Mouse (Mus musculus) spleen, adult 2 months (tissue): ENCODE results near the gene Hnrnpl. TPM values are rescaled to one million over a fixed set of nuclear protein-coding genes. Genes with fewer than 3 reads are reported as not detected.

Experiments
- DNase-seq, 2 experiments: peaks; one replicate each; pipeline versions ENCODE4 v3.0.0 to v3.0.0-alpha.2; 2012 to 2021; ENCODE audit warnings: low spot score in 2 of 2, low read depth in 1 of 2
- H3K27ac ChIP-seq: fragments of 200-500 bp; 2 replicates; pipeline ENCODE4 v1.5.1; 2012; ENCODE audit warnings: low read length, inconsistent platforms; ENCODE audit not compliant: insufficient read depth
- H3K27me3 ChIP-seq: fragments of 200-500 bp; 2 replicates; pipeline ENCODE4 v1.6.1; 2012; ENCODE audit warnings: mild to moderate bottlenecking, moderate library complexity, low read length, inconsistent platforms; ENCODE audit not compliant: control insufficient read depth, insufficient read depth
- H3K36me3 ChIP-seq: fragments of 200-500 bp; 2 replicates; pipeline ENCODE4 v1.6.1; 2012; ENCODE audit warnings: mild to moderate bottlenecking, low read length, inconsistent platforms; ENCODE audit not compliant: control insufficient read depth, insufficient read depth
- H3K4me1 ChIP-seq: fragments of 200-500 bp; 2 replicates; pipeline ENCODE4 v1.6.1; 2011; ENCODE audit warnings: inconsistent platforms; ENCODE audit not compliant: control insufficient read depth, insufficient read depth, insufficient read length
- H3K4me3 ChIP-seq: fragments of 200-500 bp; 2 replicates; pipeline ENCODE4 v1.5.1; 2011; ENCODE audit warnings: mild to moderate bottlenecking, inconsistent platforms; ENCODE audit not compliant: insufficient read depth, insufficient read length; ENCODE audit errors: extremely low read depth
- CTCF ChIP-seq: fragments of 200-500 bp; IDR thresholded peaks from 2 replicates; pipeline ENCODE4 v1.5.1; 2011; ENCODE audit warnings: mild to moderate bottlenecking, inconsistent platforms; ENCODE audit not compliant: insufficient read depth, insufficient read length, insufficient replicate concordance; ENCODE audit errors: extremely low read depth
- POLR2A ChIP-seq: fragments of 200-500 bp; IDR thresholded peaks from 2 replicates; pipeline ENCODE4 v1.6.1; 2011; ENCODE audit warnings: low read depth, low read length, inconsistent platforms
- WGBS: fragments of 180-500 bp; shearing (Covaris S2); methylation state at CpG from one replicate; pipeline ENCODE4 v1.1.7; 2018; 5-methylcytosine and 5-hydroxymethylcytosine counted together
- polyA plus RNA-seq: library from polyadenylated mRNA; depleted of rRNA; stranded (reverse); fragments of >200 nt; gene quantifications from 2 replicates; pipeline ENCODE4 v1.2.3, GENCODE M21; 2012

Hnrnpl gene
- polyA plus RNA-seq, 1 experiment, result 209 TPM

GRCm38 (mm10) chr7:28778825-28779224, 29.5 kb upstream of the Hnrnpl start:
- TF ChIP-seq POLR2A, result no peak
- no peak for TF ChIP-seq CTCF
- 90% methylated on average over 9 of the region's 9 CpGs for WGBS
- Histone ChIP-seq H3K4me1 (peaks cover 17% of the 10 kb centered on the region; the same call in 1 of the 2 replicates), H3K27me3 (no peaks in the 10 kb centered on the region), H3K36me3 (peaks cover 8% of the 10 kb centered on the region), H3K27ac (no peak overlapping the region), H3K4me3 (no peak overlapping the region)
- no peak for DNase-seq

GRCm38 (mm10) chr7:28780067-28780658, 28.2 kb upstream of the Hnrnpl start:
- 28% methylated on average over 6 of the region's 6 CpGs for WGBS
- TF ChIP-seq CTCF (peak; percentile 80), POLR2A (no peak)
- H3K27ac ChIP-seq, result peak overlapping the region; percentile 70
- peak; percentile 75 to 89 for DNase-seq
- H3K4me1 ChIP-seq, result peaks cover 21% of the 10 kb centered on the region; the same call in 1 of the 2 replicates
- H3K36me3 ChIP-seq, result peaks cover 6% of the 10 kb centered on the region
- H3K27me3 ChIP-seq, result no peaks in the 10 kb centered on the region
- H3K4me3 ChIP-seq, result peak overlapping the region; percentile 27; the same call in 1 of the 2 replicates

GRCm38 (mm10) chr7:28780857-28781256, 27.5 kb upstream of the Hnrnpl start:
- H3K36me3 ChIP-seq, result peaks cover 1% of the 10 kb centered on the region
- 5% methylated on average over 7 of the region's 7 CpGs for WGBS
- no peaks in the 10 kb centered on the region for H3K27me3 ChIP-seq
- H3K4me3 ChIP-seq, result peak overlapping the region; percentile 39
- peak in 1 of 2 experiments; percentile 53 for DNase-seq
- H3K27ac ChIP-seq, result peak overlapping the region; percentile 70
- TF ChIP-seq POLR2A (peak; percentile 9; the same call in 1 of the 2 replicates), CTCF (no peak)
- H3K4me1 ChIP-seq, result peaks cover 27% of the 10 kb centered on the region; the same call in 1 of the 2 replicates

- Histone ChIP-seq H3K36me3 (peaks cover 1% of the 10 kb centered on the region; the same call in 1 of the 2 replicates), H3K4me1 (peaks cover 27% of the 10 kb centered on the region; the same call in 1 of the 2 replicates), H3K27me3 (no peaks in the 10 kb centered on the region), H3K4me3 (peak overlapping the region; percentile 39; the same call in 1 of the 2 replicates), H3K27ac (peak overlapping the region; percentile 70)
- WGBS, result 27% methylated on average over 8 of the region's 8 CpGs
- TF ChIP-seq CTCF (no peak), POLR2A (no peak)
- peak; percentile 74 to 76 for DNase-seq
Observed at GRCm38 (mm10) chr7:28781261-28781663, 27.1 kb upstream of the Hnrnpl start.

- H3K27me3 ChIP-seq, result no peaks in the 10 kb centered on the region
- H3K4me1 ChIP-seq, result peaks cover 50% of the 10 kb centered on the region
- no peak overlapping the region for H3K27ac ChIP-seq
- 59% methylated on average over 5 of the region's 5 CpGs for WGBS
- no peaks in the 10 kb centered on the region for H3K36me3 ChIP-seq
- H3K4me3 ChIP-seq, result no peak overlapping the region
- TF ChIP-seq CTCF, result no peak
- no peak for TF ChIP-seq POLR2A
- DNase-seq, result no peak
Observed at GRCm38 (mm10) chr7:28785161-28785560, 23.2 kb upstream of the Hnrnpl start.

- Histone ChIP-seq H3K27ac (peak overlapping the region; percentile 88), H3K4me3 (no peak overlapping the region; the same call in 1 of the 2 replicates), H3K36me3 (no peaks in the 10 kb centered on the region), H3K27me3 (no peaks in the 10 kb centered on the region), H3K4me1 (peaks cover 51% of the 10 kb centered on the region)
- 61% methylated on average over 9 of the region's 9 CpGs for WGBS
- DNase-seq, result peak in 1 of 2 experiments; percentile 48
- TF ChIP-seq POLR2A, result no peak
- no peak for TF ChIP-seq CTCF
Observed at GRCm38 (mm10) chr7:28787884-28788283, 20.5 kb upstream of the Hnrnpl start.
